Mouse (Mus musculus) liver, embryonic 14.5 days (tissue): ENCODE data around the gene Slc12a4.

Source experiments
- CTCF ChIP-seq: IDR thresholded peaks from 2 replicates; pipeline ENCODE4 v1.5.1; 2016; ENCODE audit warnings: antibody characterized with exemption, low read depth, control low read depth
- EP300 ChIP-seq: IDR thresholded peaks from 2 replicates; pipeline ENCODE4 v1.6.1; 2016; ENCODE audit warnings: antibody characterized with exemption, low read depth

GRCm38 (mm10) chr8:105959350-105959749, 6.5 kb downstream of the Slc12a4 start:
- TF ChIP-seq CTCF (no peak), EP300 (no peak)
